Mouse (Mus musculus) embryo, embryonic 11.5 days (tissue): ENCODE data around the gene Mrpl22.
"Not testable (repeated sequence)": the region's sequence is repeated elsewhere in the genome, so short reads cannot be mapped to it uniquely, and the experiment has no call there.

ENCODE experiments used
- DNase-seq: peaks from one replicate; pipeline ENCODE4 v3.0.0-alpha.2; 2012; ENCODE audit warnings: low read depth, low spot score

The Mrpl22 gene

DNA sequence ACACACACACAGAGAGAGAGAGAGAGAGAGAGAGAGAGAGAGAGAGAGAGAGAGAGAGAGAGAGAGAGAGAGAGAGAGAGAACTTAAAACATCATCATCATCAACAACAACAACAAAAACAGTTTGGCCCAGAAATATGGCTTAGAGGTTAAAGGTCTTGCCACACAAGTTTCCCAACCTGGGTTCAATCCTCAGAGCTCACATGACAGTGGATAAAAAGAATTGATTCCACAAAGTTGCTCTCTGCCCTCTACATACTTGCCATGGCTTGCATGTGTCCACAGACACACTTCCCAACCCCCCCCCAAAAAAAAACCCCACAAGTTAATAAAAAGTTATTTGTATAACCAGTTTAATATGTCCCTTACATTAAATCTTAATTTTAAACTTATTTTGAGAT is 55.0 kb downstream of the Mrpl22 start:
- no peak for DNase-seq

DNA sequence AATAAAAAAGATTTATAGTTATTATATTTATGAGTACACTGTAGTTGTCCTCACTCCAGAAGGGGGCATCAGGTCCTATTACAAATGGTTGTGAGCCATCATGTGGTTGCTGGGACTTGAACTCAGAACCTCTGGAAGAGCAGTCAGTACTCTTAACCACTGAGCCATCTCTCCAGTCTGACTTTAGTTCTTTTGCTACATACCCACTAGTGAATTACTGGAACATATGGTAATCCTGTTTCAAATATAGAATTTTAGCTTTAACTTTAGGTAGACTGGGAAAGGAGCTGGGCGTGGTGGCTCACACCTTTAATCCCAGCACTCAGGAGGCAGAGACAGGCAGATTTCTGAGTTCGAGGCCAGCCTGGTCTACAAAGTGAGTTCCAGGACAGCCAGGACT is 56.6 kb downstream of the Mrpl22 start:
- DNase-seq = not testable (repeated sequence)
